ENCODE assay signal across 33 mouse cellular contexts in the genomic region with DNA sequence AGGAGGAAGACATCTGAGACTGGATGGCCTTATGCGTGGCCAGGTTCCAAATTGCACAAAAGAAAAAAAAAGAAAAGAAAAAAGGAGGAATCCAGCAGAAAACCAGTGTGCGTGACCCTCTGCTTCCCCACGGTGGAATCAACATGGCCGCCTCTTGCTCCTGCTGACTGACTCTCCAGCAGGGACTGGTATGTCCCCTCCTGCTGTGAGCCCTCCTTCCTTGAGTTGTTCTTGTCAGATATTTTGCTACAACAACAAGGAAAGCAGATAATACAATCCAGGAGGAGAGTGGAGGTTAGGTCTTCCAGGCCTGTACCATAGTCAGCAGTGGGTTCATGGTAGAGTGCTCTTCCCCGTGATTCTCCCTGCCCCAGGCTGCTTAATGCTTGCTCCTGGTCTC.
"Had no signal": no experiment of that assay in that cellular context is flagged by ENCODE, and none has a peak within 500 bp of the region (broad histone marks: within the 10 kb centered on the region; RNA-seq: fewer than 3 reads in every experiment).

No protein-coding gene starts in this region.

- H3K4me3 ChIP-seq: heart, embryonic 12.5 days; heart, embryonic 13.5 days; heart, embryonic 15.5 days; hindbrain, embryonic 12.5 days; hindbrain, embryonic 13.5 days; hindbrain, embryonic 15.5 days; intestine, embryonic 15.5 days; kidney, embryonic 15.5 days; layer of hippocampus, adult 2 months; left cerebral cortex, adult 2 months had no signal

- H3K27me3 ChIP-seq: hindbrain, embryonic 15.5 days; intestine, embryonic 15.5 days had no signal

- H3K27ac ChIP-seq: heart, embryonic 13.5 days; heart, embryonic 15.5 days; hindbrain, embryonic 12.5 days; hindbrain, embryonic 13.5 days; hindbrain, embryonic 14.5 days; hindbrain, embryonic 15.5 days; hindbrain, postnatal 0 days; intestine, embryonic 15.5 days; kidney, embryonic 15.5 days; kidney, postnatal 0 days; layer of hippocampus, adult 2 months; left cerebral cortex, adult 2 months had no signal

- DNase-seq: heart, postnatal 10 days; heart, postnatal 14 days; heart, postnatal 36 days; heart, postnatal 4 days; kidney, adult 11 months; kidney, adult 18-20 months; kidney, adult 2 months; kidney, adult 8-10 months; kidney, adult 9 months; kidney, postnatal 10 days; kidney, postnatal 14 days; kidney, postnatal 25 days; kidney, postnatal 36 days; kidney, postnatal 4 days; layer of hippocampus, adult 9-11 months; layer of hippocampus, postnatal 36 days had no signal

- H3K9me3 ChIP-seq: heart, embryonic 13.5 days; heart, embryonic 15.5 days; hindbrain, embryonic 15.5 days; intestine, embryonic 15.5 days had no signal

- H3K4me1 ChIP-seq: heart, embryonic 12.5 days; heart, embryonic 13.5 days; heart, embryonic 15.5 days; intestine, embryonic 15.5 days had no signal

- ATAC-seq: hindbrain, embryonic 16.5 days; hindbrain, postnatal 0 days; inflammation-experienced regulatory T-cells, adult 6 months; intestine, embryonic 15.5 days; intestine, embryonic 16.5 days; intestine, postnatal 0 days had no signal

- H3K36me3 ChIP-seq: heart, embryonic 12.5 days; heart, embryonic 13.5 days; heart, embryonic 15.5 days; hindbrain, embryonic 12.5 days; hindbrain, embryonic 13.5 days; hindbrain, embryonic 15.5 days; intestine, embryonic 15.5 days; kidney, embryonic 15.5 days had no signal
